ENCODE assay signal across 12 mouse cellular contexts in the genomic region with DNA sequence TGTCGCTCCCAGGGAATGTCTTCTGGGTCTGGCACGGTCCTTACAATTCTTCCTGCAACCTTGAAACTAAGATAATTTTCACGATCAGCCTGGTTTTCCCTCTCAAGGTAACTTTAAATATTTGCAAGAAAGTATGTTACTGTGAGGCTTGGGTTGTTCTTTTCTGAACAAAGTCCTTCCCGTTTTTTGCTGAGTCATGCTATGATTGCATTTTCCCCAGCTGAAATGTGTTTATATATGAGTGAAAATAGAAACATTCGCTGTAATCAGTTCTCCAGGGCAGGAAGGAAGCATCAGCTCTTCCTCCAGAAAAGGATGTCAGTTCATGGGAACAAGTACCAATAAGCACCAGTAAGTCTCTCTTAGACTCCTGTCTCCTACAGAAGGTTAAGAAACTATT. TPM values are rescaled to one million over a fixed set of nuclear protein-coding genes. Genes with fewer than 3 reads are reported as not detected.
A peak's percentile ranks its signal among the peaks of the same experiment; 100 is the strongest.
DNase-seq lines count a peak whose midpoint lies in the region; ATAC-seq and TF ChIP-seq lines count a peak whose summit lies in the region.
"Had no signal": no experiment of that assay in that cellular context is flagged by ENCODE, and none has a peak within 500 bp of the region (broad histone marks: within the 10 kb centered on the region; RNA-seq: fewer than 3 reads in every experiment).

No protein-coding gene starts in this region.

- TF ChIP-seq POLR2A in heart, adult 2 months (IDR thresholded peaks at IDR 0.05; ENCODE audit: insufficient read depth, low read depth, low read length) = no peak

- peak overlapping the region; percentile 34 for H3K27ac ChIP-seq in heart, adult 2 months
- H3K27ac ChIP-seq in embryonic facial prominence, embryonic 10.5 days (replicated peaks) = peak overlapping the region; percentile 35; the same call in 1 of the 2 replicates
- no peak overlapping the region; the same call in 1 of the 2 replicates for H3K27ac ChIP-seq in liver, embryonic 12.5 days

- peaks cover 13% of the 10 kb centered on the region for H3K4me1 ChIP-seq in heart, adult 2 months (ENCODE audit: control insufficient read depth, insufficient read depth, low read length)
- peaks cover 22% of the 10 kb centered on the region for H3K4me1 ChIP-seq in embryonic facial prominence, embryonic 10.5 days
- H3K4me1 ChIP-seq in liver, embryonic 12.5 days = peaks cover 9% of the 10 kb centered on the region

- no peaks in the 10 kb centered on the region for H3K9me3 ChIP-seq in embryonic facial prominence, embryonic 10.5 days
- 0 out of 2 replicates have a peak, but pooled peaks cover 4% of the 10 kb centered on the region for H3K9me3 ChIP-seq in liver, embryonic 12.5 days (replicated peaks)

- H3K9ac ChIP-seq in heart, adult 2 months (ENCODE audit: low read depth, low read length) = no peak overlapping the region
- H3K9ac ChIP-seq in liver, embryonic 12.5 days = no peak overlapping the region

- H3K4me2 ChIP-seq in liver, embryonic 12.5 days = 0 out of 2 replicates have a peak overlapping the region, but pooled peaks have one; percentile 0

- TF ChIP-seq CTCF in heart, adult 2 months (IDR thresholded peaks at IDR 0.05) = no peak

- peaks cover 10% of the 10 kb centered on the region for H3K36me3 ChIP-seq in heart, adult 2 months (ENCODE audit: control insufficient read depth, insufficient read depth, low read length)
- H3K36me3 ChIP-seq in embryonic facial prominence, embryonic 10.5 days (replicated peaks) = no peaks in the 10 kb centered on the region
- no peaks in the 10 kb centered on the region for H3K36me3 ChIP-seq in liver, embryonic 12.5 days

- no peak for DNase-seq in heart, adult 2 months
- DNase-seq in heart, postnatal 36 days = no peak
- DNase-seq in 3134 (ENCODE audit: extremely low read depth, insufficient read length, low spot score) = peak; percentile 5
- DNase-seq in embryonic facial prominence, embryonic 10.5 days (ENCODE audit: low spot score) = no peak
- no peak for DNase-seq in cerebellum, adult 9-11 months
- DNase-seq in cerebellum, adult 11-12 months = no peak
- DNase-seq in thymus, postnatal 14 days = no peak
- DNase-seq: spleen, adult 18-20 months had no signal

- no peak overlapping the region; the same call in 1 of the 2 replicates for H3K4me3 ChIP-seq in heart, adult 2 months
- H3K4me3 ChIP-seq in embryonic facial prominence, embryonic 10.5 days = no peak overlapping the region
- no peak overlapping the region for H3K4me3 ChIP-seq in liver, embryonic 12.5 days
- H3K4me3 ChIP-seq: erythroblast, embryonic 14.5 days had no signal

- no peaks in the 10 kb centered on the region for H3K79me2 ChIP-seq in heart, adult 2 months (replicated peaks; ENCODE audit: control insufficient read depth, insufficient read depth, low read length)

- ATAC-seq in liver, embryonic 12.5 days = peak; percentile 60; the same call in 1 of the 2 replicates

- TF ChIP-seq EP300 in heart, adult 2 months (IDR thresholded peaks at IDR 0.05; ENCODE audit: insufficient read depth, low read depth, low read length) = no peak

- no peaks in the 10 kb centered on the region for H3K27me3 ChIP-seq in heart, adult 2 months (ENCODE audit: control insufficient read depth, insufficient read depth, low read length)
- no peaks in the 10 kb centered on the region for H3K27me3 ChIP-seq in embryonic facial prominence, embryonic 10.5 days (replicated peaks; ENCODE audit: low read depth, poor library complexity, severe bottlenecking)
- no peaks in the 10 kb centered on the region for H3K27me3 ChIP-seq in liver, embryonic 12.5 days (replicated peaks)

- WGBS in heart, adult 2 months = 4% methylated on average over 5 of the region's 5 CpGs
- WGBS in embryonic facial prominence, embryonic 10.5 days = 66% methylated on average over 5 of the region's 5 CpGs
- WGBS in liver, embryonic 12.5 days (ENCODE audit: insufficient replicate concordance) = 28% methylated on average over 5 of the region's 5 CpGs

- intact Hi-C loops in heart, adult 2 months (cut with DNase I) = no loop called here
- intact Hi-C loops in heart, postnatal 36 days (cut with DNase I) = no loop called here

RNA-seq across cellular contexts. Expression of a gene that starts 29.7 kb away (rescaled TPM):
- total RNA-seq in heart, adult 2 months (2021) = not detected
- polyA plus RNA-seq in heart, adult 2 months (2012; rRNA removed) = not detected in 2 replicates
- total RNA-seq in heart, postnatal 36 days (2021) = not detected
- not detected in 2 replicates for polyA plus RNA-seq in embryonic facial prominence, embryonic 10.5 days (2016; fragmentation: Nextera tagmentation; extraction: Ambion mirVana)
- not detected in 2 replicates for polyA plus RNA-seq in liver, embryonic 12.5 days (2016; fragmentation: Nextera tagmentation; extraction: Ambion mirVana)
- total RNA-seq: hematopoietic stem cell, adult 5-6 weeks; left cerebral cortex, postnatal 36 days had no signal
- polyA plus RNA-seq: erythroblast, embryonic 14.5 days had no signal
